Mouse (Mus musculus) forebrain, embryonic 14.5 days (tissue): ENCODE results near the gene Myof. TPM values are rescaled to one million over a fixed set of nuclear protein-coding genes. Genes with fewer than 3 reads are reported as not detected.

ENCODE experiments used
- ATAC-seq: fragments of 200-750 bp; cut with Nextera tagmentation; 2 replicates; pipeline ENCODE4 v1.8.0; 2017; ENCODE audit warnings: mild to moderate bottlenecking, moderate library complexity
- DNase-seq: peaks from one replicate; pipeline ENCODE4 v3.0.0-alpha.2; 2015; ENCODE audit warnings: low spot score
- H3K27ac ChIP-seq: fragments of 300-500 bp; sonication (generic); 2 replicates; pipeline ENCODE4 v1.5.1; 2014; ENCODE audit warnings: low read depth, mild to moderate bottlenecking, control low read depth, low read length, moderate library complexity
- H3K27me3 ChIP-seq: fragments of 300-500 bp; sonication (generic); replicated peaks from 2 replicates; pipeline ENCODE4 v1.6.1; 2014; ENCODE audit warnings: low read length, control low read depth, mixed read lengths; ENCODE audit not compliant: control insufficient read depth, insufficient read depth
- H3K36me3 ChIP-seq: fragments of 300-500 bp; sonication (generic); 2 replicates; pipeline ENCODE4 v1.6.1; 2014; ENCODE audit warnings: low read length, control low read depth; ENCODE audit not compliant: control insufficient read depth, insufficient read depth
- H3K4me1 ChIP-seq: fragments of 300-500 bp; sonication (generic); 2 replicates; pipeline ENCODE4 v1.6.1; 2014; ENCODE audit warnings: antibody characterized with exemption, low read length, control low read depth; ENCODE audit not compliant: control insufficient read depth, insufficient read depth
- H3K4me2 ChIP-seq: fragments of 300-500 bp; sonication (generic); 2 replicates; pipeline ENCODE4 v1.6.1; 2014; ENCODE audit warnings: mild to moderate bottlenecking, control low read depth, low read length
- H3K4me3 ChIP-seq: fragments of 300-500 bp; sonication (generic); 2 replicates; pipeline ENCODE4 v1.5.1; 2014; ENCODE audit warnings: low read depth, low read length, control low read depth
- H3K9ac ChIP-seq: fragments of 300-500 bp; sonication (generic); 2 replicates; pipeline ENCODE4 v1.6.1; 2014; ENCODE audit warnings: mild to moderate bottlenecking, low read length, control low read depth, moderate library complexity
- H3K9me3 ChIP-seq: fragments of 300-500 bp; sonication (generic); replicated peaks from 2 replicates; pipeline ENCODE4 v1.6.1; 2016; ENCODE audit warnings: low read length, control low read depth, mixed read lengths; ENCODE audit not compliant: control insufficient read depth
- WGBS: fragments of 180-500 bp; shearing (Covaris S2); extraction: QIAGEN DNeasy Blood & Tissue Kit; methylation state at CpG from one replicate; pipeline ENCODE4 v1.1.7; 2014; 5-methylcytosine and 5-hydroxymethylcytosine counted together
- polyA plus RNA-seq: library from polyadenylated mRNA; unstranded; fragments of >200 nt; fragmentation: Nextera tagmentation; extraction: Ambion mirVana; gene quantifications from 2 replicates; pipeline ENCODE4 v1.2.1, GENCODE M21; 2014

Myof gene
- polyA plus RNA-seq, 1 experiment from 2014 or later: 1.4 TPM

DNA sequence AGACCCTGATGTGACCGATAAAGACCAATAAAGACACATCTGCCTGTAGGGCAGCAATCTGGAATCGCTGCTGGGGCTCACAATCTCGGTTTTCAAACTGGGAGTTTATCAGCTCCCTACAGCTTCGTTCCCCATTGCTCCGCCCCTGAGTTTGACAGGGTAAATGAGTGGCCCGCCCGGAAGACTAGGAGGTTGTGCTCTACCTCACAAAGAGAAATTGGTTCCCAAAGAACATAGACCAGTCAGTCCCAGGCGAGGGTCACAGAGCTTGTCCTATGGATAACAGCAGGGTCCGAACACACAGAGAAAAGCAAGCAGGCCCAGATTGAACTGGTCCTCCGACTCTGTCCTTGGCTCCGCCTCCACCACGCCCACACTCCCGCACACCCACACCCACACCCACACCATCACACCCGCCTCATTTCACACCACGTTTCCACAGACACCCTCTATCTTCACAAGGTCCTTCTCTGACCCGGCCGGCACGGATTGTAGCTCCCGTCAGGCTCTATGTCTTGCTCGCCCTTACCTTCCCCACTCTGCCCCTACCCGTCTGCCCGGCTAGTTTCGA lies 10.9 kb upstream of the Myof start:
- Histone ChIP-seq H3K36me3 (peaks cover 6% of the 10 kb centered on the region; the same call in 1 of the 2 replicates), H3K9me3 (no peaks in the 10 kb centered on the region), H3K4me1 (peaks cover 8% of the 10 kb centered on the region; the same call in 1 of the 2 replicates), H3K4me2 (peak overlapping the region; percentile 39), H3K27me3 (no peaks in the 10 kb centered on the region), H3K4me3 (peak overlapping the region; percentile 65), H3K9ac (peak overlapping the region; percentile 57), H3K27ac (no peak overlapping the region)
- ATAC-seq: peak; percentile 89
- no peak for DNase-seq
- WGBS: under 1% methylated on average over 22 of the region's 23 CpGs

- no peaks in the 10 kb centered on the region for H3K27me3 ChIP-seq
- no peak overlapping the region for H3K9ac ChIP-seq
- DNase-seq: peak; percentile 78
- peak overlapping the region; percentile 65 for H3K4me3 ChIP-seq
- peaks cover 6% of the 10 kb centered on the region; the same call in 1 of the 2 replicates for H3K36me3 ChIP-seq
- 34% methylated on average over 8 of the region's 8 CpGs for WGBS
- no peak overlapping the region for H3K27ac ChIP-seq
- no peak for ATAC-seq
- H3K4me2 ChIP-seq: peak overlapping the region; percentile 39
- no peaks in the 10 kb centered on the region for H3K9me3 ChIP-seq
- H3K4me1 ChIP-seq: peaks cover 8% of the 10 kb centered on the region; the same call in 1 of the 2 replicates
Measured at GRCm38 (mm10) chr19:38053227-38054041, 10.1 kb upstream of the Myof start.

- DNase-seq (no peak), ATAC-seq (no peak)
- Histone ChIP-seq H3K4me3 (no peak overlapping the region), H3K9ac (no peak overlapping the region), H3K27ac (no peak overlapping the region), H3K27me3 (no peaks in the 10 kb centered on the region), H3K4me2 (no peak overlapping the region), H3K4me1 (no peaks in the 10 kb centered on the region), H3K9me3 (no peaks in the 10 kb centered on the region), H3K36me3 (no peaks in the 10 kb centered on the region)
- WGBS: 97% methylated on average over 1 of the region's 1 CpGs
Measured at GRCm38 (mm10) chr19:38049686-38050085, 6.3 kb upstream of the Myof start.

- Histone ChIP-seq H3K27me3 (peaks cover 11% of the 10 kb centered on the region; the same call in 1 of the 2 replicates), H3K9ac (no peak overlapping the region), H3K9me3 (no peaks in the 10 kb centered on the region), H3K36me3 (no peaks in the 10 kb centered on the region), H3K4me2 (no peak overlapping the region), H3K27ac (no peak overlapping the region), H3K4me1 (0 out of 2 replicates have a peak, but pooled peaks cover 2% of the 10 kb centered on the region), H3K4me3 (no peak overlapping the region)
- DNase-seq (no peak), ATAC-seq (no peak)
- WGBS: 95% methylated on average over 3 of the region's 3 CpGs
Measured at GRCm38 (mm10) chr19:38045198-38045597, 1.8 kb upstream of the Myof start.

DNA sequence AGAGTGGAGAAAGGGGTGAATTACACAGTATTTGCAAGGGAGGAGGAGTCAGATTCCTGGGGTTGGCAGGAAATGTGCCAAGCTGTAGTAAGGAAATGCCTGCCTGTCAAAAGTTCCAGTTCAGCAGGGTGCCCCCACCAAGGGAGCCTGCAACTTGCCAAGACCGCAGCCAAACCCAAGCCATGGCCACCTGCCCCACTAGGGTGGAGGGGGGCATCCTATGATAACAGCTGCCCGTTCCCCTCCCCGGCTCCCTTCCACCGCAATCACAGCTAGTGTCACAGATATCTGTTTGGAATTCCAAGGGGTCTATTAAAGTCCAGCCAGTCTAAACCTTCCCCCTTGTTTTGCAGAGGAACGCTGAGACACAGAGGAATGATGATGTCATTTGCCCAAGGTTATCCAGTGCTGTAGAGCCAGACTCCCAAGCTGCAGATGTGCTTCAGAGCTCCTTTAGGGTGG lies 1.1 kb downstream of the Myof start:
- Histone ChIP-seq H3K4me3 (no peak overlapping the region), H3K36me3 (no peaks in the 10 kb centered on the region), H3K4me1 (0 out of 2 replicates have a peak, but pooled peaks cover 2% of the 10 kb centered on the region), H3K9ac (no peak overlapping the region), H3K27ac (no peak overlapping the region), H3K4me2 (no peak overlapping the region), H3K27me3 (peaks cover 11% of the 10 kb centered on the region; the same call in 1 of the 2 replicates), H3K9me3 (no peaks in the 10 kb centered on the region)
- WGBS: 38% methylated on average over 5 of the region's 5 CpGs
- ATAC-seq (no peak), DNase-seq (peak; percentile 10)

- DNase-seq: no peak
Measured at GRCm38 (mm10) chr19:38038267-38038666, 5.1 kb downstream of the Myof start.

GRCm38 (mm10) chr19:38035766-38036165 lies 7.6 kb downstream of the Myof start:
- Histone ChIP-seq H3K9me3 (no peaks in the 10 kb centered on the region), H3K4me1 (no peaks in the 10 kb centered on the region), H3K27me3 (no peaks in the 10 kb centered on the region), H3K9ac (no peak overlapping the region), H3K4me2 (no peak overlapping the region), H3K4me3 (no peak overlapping the region), H3K27ac (no peak overlapping the region), H3K36me3 (no peaks in the 10 kb centered on the region)
- no peak for DNase-seq
- no peak for ATAC-seq
- 83% methylated on average over 2 of the region's 2 CpGs for WGBS

More at GRCm38 (mm10) chr19:38038267-38038666, 5.1 kb downstream of the Myof start:
- no peaks in the 10 kb centered on the region for H3K36me3 ChIP-seq
- no peak overlapping the region for H3K4me2 ChIP-seq
- H3K27ac ChIP-seq: no peak overlapping the region
- H3K4me1 ChIP-seq: no peaks in the 10 kb centered on the region
- peaks cover 9% of the 10 kb centered on the region; the same call in 1 of the 2 replicates for H3K27me3 ChIP-seq
- no peak overlapping the region for H3K9ac ChIP-seq
- WGBS: 87% methylated on average over 2 of the region's 2 CpGs
- H3K9me3 ChIP-seq: no peaks in the 10 kb centered on the region
- ATAC-seq: no peak
- H3K4me3 ChIP-seq: no peak overlapping the region

DNA sequence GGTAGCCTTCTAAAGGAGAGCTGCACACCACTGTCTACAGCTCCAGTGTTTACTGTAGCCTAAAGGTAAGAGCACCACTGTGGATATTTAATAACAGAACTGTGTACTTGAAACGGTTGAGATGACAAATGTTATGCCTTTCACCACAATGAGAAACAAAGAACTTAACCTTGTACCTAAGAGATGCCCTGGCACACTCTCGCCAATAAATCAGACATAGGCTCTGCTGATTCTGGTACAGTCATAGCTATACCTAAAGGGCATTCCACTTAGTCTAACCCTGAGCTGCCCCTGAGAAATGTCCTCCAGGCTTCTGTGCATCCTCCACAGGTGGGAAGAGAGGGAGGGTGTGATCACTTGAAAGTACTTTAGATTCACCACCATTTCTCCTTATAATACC lies 8.7 kb downstream of the Myof start:
- Histone ChIP-seq H3K4me1 (no peaks in the 10 kb centered on the region), H3K36me3 (no peaks in the 10 kb centered on the region), H3K9ac (no peak overlapping the region), H3K4me3 (no peak overlapping the region), H3K4me2 (no peak overlapping the region), H3K9me3 (no peaks in the 10 kb centered on the region), H3K27ac (no peak overlapping the region), H3K27me3 (no peaks in the 10 kb centered on the region)
- DNase-seq: no peak
- 83% methylated on average over 2 of the region's 2 CpGs for WGBS
- ATAC-seq: no peak

- WGBS: 94% methylated on average over 2 of the region's 2 CpGs
Measured at GRCm38 (mm10) chr19:38033735-38034057, 9.7 kb downstream of the Myof start.

More at GRCm38 (mm10) chr19:38033735-38034057, 9.7 kb downstream of the Myof start:
- no peaks in the 10 kb centered on the region for H3K9me3 ChIP-seq
- H3K4me3 ChIP-seq: no peak overlapping the region
- DNase-seq (no peak), ATAC-seq (no peak)
- no peak overlapping the region for H3K9ac ChIP-seq
- H3K4me1 ChIP-seq: no peaks in the 10 kb centered on the region
- H3K4me2 ChIP-seq: no peak overlapping the region
- no peaks in the 10 kb centered on the region for H3K36me3 ChIP-seq
- no peak overlapping the region for H3K27ac ChIP-seq
- H3K27me3 ChIP-seq: no peaks in the 10 kb centered on the region
